Mouse (Mus musculus) central nervous system, embryonic 18 days (tissue): ENCODE measurements around the gene Cfap299. TPM values are rescaled to one million over a fixed set of nuclear protein-coding genes. Genes with fewer than 3 reads are reported as not detected.

ENCODE experiments used
- polyA plus RNA-seq: library from polyadenylated mRNA; depleted of rRNA; stranded (reverse); fragments of >200 nt; gene quantifications from 2 replicates; pipeline ENCODE4 v1.2.3, GENCODE M21; 2012; rRNA removed

Cfap299 gene
- polyA plus RNA-seq = 0.62 and 1.4 TPM in 2 replicates

GRCm38 (mm10) chr5:98328848-98329624 is at the start of gene Cfap299:
Gene Cfap299, plus strand, starts transcription at chr5:98329304.

GRCm38 (mm10) chr5:98552395-98552794 is 223.3 kb downstream of the Cfap299 start, which contains the start of gene Gm11111:
Gene Gm11111, plus strand, starts transcription at chr5:98552695.

Other genes starting within 250 kb of the Cfap299 start
- 23.1 and 27.5 TPM in 2 replicates for gene Prdm8, start 162.1 kb upstream of the Cfap299 start, polyA plus RNA-seq
- 0.78 TPM in 2 replicates for gene Fgf5, start 75.1 kb upstream of the Cfap299 start, polyA plus RNA-seq
- gene Gm11111, start 223.4 kb downstream of the Cfap299 start, polyA plus RNA-seq = not detected in 2 replicates